Mouse (Mus musculus) cerebellum, adult 2 months (tissue): ENCODE results near the gene Zmynd15. TPM values are rescaled to one million over a fixed set of nuclear protein-coding genes. Genes with fewer than 3 reads are reported as not detected.
"Not testable (repeated sequence)": the region's sequence is repeated elsewhere in the genome, so short reads cannot be mapped to it uniquely, and the experiment has no call there.

Source experiments
- DNase-seq, 2 experiments: peaks; one replicate each; pipeline ENCODE4 v3.0.0; 2021
- H3K27ac ChIP-seq: fragments of 200-500 bp; 2 replicates; pipeline ENCODE4 v1.5.1; 2012; ENCODE audit warnings: low read length, control low read depth, inconsistent platforms; ENCODE audit not compliant: insufficient read depth
- H3K27me3 ChIP-seq: fragments of 200-500 bp; 2 replicates; pipeline ENCODE4 v1.6.1; 2012; ENCODE audit warnings: inconsistent platforms, mild to moderate bottlenecking, low read length, moderate library complexity; ENCODE audit not compliant: control insufficient read depth, insufficient read depth
- H3K4me1 ChIP-seq: fragments of 200-500 bp; 2 replicates; pipeline ENCODE4 v1.6.1; 2011; ENCODE audit warnings: low read length; ENCODE audit not compliant: control insufficient read depth, insufficient read depth
- H3K4me3 ChIP-seq: fragments of 200-500 bp; replicated peaks from 2 replicates; pipeline ENCODE3; 2011; ENCODE audit warnings: mild to moderate bottlenecking, low read depth, low read length, control low read depth; ENCODE audit not compliant: insufficient read depth
- CTCF ChIP-seq: fragments of 200-500 bp; IDR thresholded peaks from 2 replicates; pipeline ENCODE4 v1.5.1; 2011; ENCODE audit warnings: low read depth, mild to moderate bottlenecking, control low read depth, low read length, moderate library complexity, borderline replicate concordance; ENCODE audit not compliant: insufficient read depth
- POLR2A ChIP-seq: fragments of 200-500 bp; IDR thresholded peaks from 2 replicates; pipeline ENCODE4 v1.6.1; 2011; ENCODE audit warnings: low read length, control low read depth, borderline replicate concordance; ENCODE audit not compliant: insufficient read depth
- WGBS: fragments of 180-500 bp; shearing (Covaris S2); methylation state at CpG from one replicate; pipeline ENCODE4 v1.1.7; 2018; 5-methylcytosine and 5-hydroxymethylcytosine counted together
- polyA plus RNA-seq: library from polyadenylated mRNA; depleted of rRNA; stranded (reverse); fragments of >200 nt; gene quantifications from 2 replicates; pipeline ENCODE4 v1.2.3, GENCODE M21; 2012

Gene Zmynd15
- polyA plus RNA-seq, 1 experiment, result 0.21 TPM

- no peak overlapping the region for H3K27ac ChIP-seq
- no peak overlapping the region for H3K4me3 ChIP-seq
- WGBS, result 83% methylated on average over 3 of the region's 3 CpGs
- no peaks in the 10 kb centered on the region for H3K4me1 ChIP-seq
- DNase-seq, result no peak
- no peak for TF ChIP-seq CTCF
- no peak for TF ChIP-seq POLR2A
- H3K27me3 ChIP-seq, result no peaks in the 10 kb centered on the region; the same call in 1 of the 2 replicates
Observed at GRCm38 (mm10) chr11:70469764-70470163, 10.5 kb downstream of the Zmynd15 start.

GRCm38 (mm10) chr11:70472716-70473115, 13.5 kb downstream of the Zmynd15 start:
- Histone ChIP-seq H3K27me3 (no peaks in the 10 kb centered on the region; the same call in 1 of the 2 replicates), H3K4me3 (no peak overlapping the region)
- DNase-seq, result no peak

GRCm38 (mm10) chr11:70473291-70473690, 14.1 kb downstream of the Zmynd15 start:
- not testable (repeated sequence) for H3K4me3 ChIP-seq, H3K27ac ChIP-seq, H3K27me3 ChIP-seq, H3K4me1 ChIP-seq, DNase-seq
- WGBS, result 87% methylated on average over 5 of the region's 5 CpGs

More at GRCm38 (mm10) chr11:70472716-70473115, 13.5 kb downstream of the Zmynd15 start:
- Histone ChIP-seq H3K4me1 (no peaks in the 10 kb centered on the region), H3K27ac (no peak overlapping the region)
- TF ChIP-seq CTCF (no peak), POLR2A (no peak)

GRCm38 (mm10) chr11:70474872-70475534, 15.8 kb downstream of the Zmynd15 start:
- no peak for DNase-seq
- Histone ChIP-seq H3K4me3 (no peak overlapping the region), H3K4me1 (no peaks in the 10 kb centered on the region), H3K27ac (no peak overlapping the region), H3K27me3 (no peaks in the 10 kb centered on the region; the same call in 1 of the 2 replicates)
- TF ChIP-seq CTCF, result no peak
- no peak for TF ChIP-seq POLR2A
- 75% methylated on average over 12 of the region's 12 CpGs for WGBS

GRCm38 (mm10) chr11:70485498-70485897, 26.3 kb downstream of the Zmynd15 start:
- H3K27ac ChIP-seq, result no peak overlapping the region
- 33% methylated on average over 2 of the region's 2 CpGs for WGBS
- TF ChIP-seq CTCF, result no peak
- no peaks in the 10 kb centered on the region for H3K27me3 ChIP-seq
- DNase-seq, result no peak
- no peaks in the 10 kb centered on the region for H3K4me1 ChIP-seq
- H3K4me3 ChIP-seq, result no peak overlapping the region

GRCm38 (mm10) chr11:70487816-70488215, 28.6 kb downstream of the Zmynd15 start:
- WGBS, result 25% methylated on average over 4 of the region's 4 CpGs
- TF ChIP-seq CTCF, result no peak
- no peak for TF ChIP-seq POLR2A
- no peaks in the 10 kb centered on the region for H3K27me3 ChIP-seq
- DNase-seq, result no peak
- H3K4me3 ChIP-seq, result no peak overlapping the region
- no peak overlapping the region for H3K27ac ChIP-seq
- H3K4me1 ChIP-seq, result no peaks in the 10 kb centered on the region

GRCm38 (mm10) chr11:70489138-70489537, 29.9 kb downstream of the Zmynd15 start:
- no peak for TF ChIP-seq POLR2A
- TF ChIP-seq CTCF, result no peak
- H3K27ac ChIP-seq, result no peak overlapping the region

GRCm38 (mm10) chr11:70489684-70490083, 30.5 kb downstream of the Zmynd15 start:
- WGBS, result 86% methylated on average over 6 of the region's 6 CpGs
- Histone ChIP-seq H3K4me1 (no peaks in the 10 kb centered on the region), H3K27me3 (no peaks in the 10 kb centered on the region), H3K27ac (no peak overlapping the region), H3K4me3 (no peak overlapping the region)
- no peak for DNase-seq
- TF ChIP-seq CTCF (no peak), POLR2A (no peak)

More at GRCm38 (mm10) chr11:70489138-70489537, 29.9 kb downstream of the Zmynd15 start:
- DNase-seq, result no peak
- WGBS, result 58% methylated on average over 3 of the region's 3 CpGs
- no peak overlapping the region for H3K4me3 ChIP-seq
- H3K27me3 ChIP-seq, result no peaks in the 10 kb centered on the region
- no peaks in the 10 kb centered on the region for H3K4me1 ChIP-seq
